Mouse (Mus musculus) embryonic facial prominence, embryonic 11.5 days (tissue): Measurements from ENCODE around the gene Gm47996. TPM values are rescaled to one million over a fixed set of nuclear protein-coding genes. Genes with fewer than 3 reads are reported as not detected.

Source experiments
- ATAC-seq: fragments of 200-750 bp; cut with Nextera tagmentation; replicated peaks from 2 replicates; pipeline ENCODE4 v1.8.0; 2017; ENCODE audit warnings: low read depth; ENCODE audit not compliant: insufficient number of reproducible peaks, low FRiP score, low TSS enrichment
- DNase-seq: peaks from one replicate; pipeline ENCODE4 v3.0.0-alpha.2; 2015; ENCODE audit warnings: low spot score
- H3K27ac ChIP-seq: fragments of 300-500 bp; sonication (generic); replicated peaks from 2 replicates; pipeline ENCODE4 v1.5.1; 2014; ENCODE audit warnings: mild to moderate bottlenecking, low read depth, low read length, control low read depth
- H3K27me3 ChIP-seq: fragments of 300-500 bp; sonication (generic); 2 replicates; pipeline ENCODE4 v1.6.1; 2014; ENCODE audit warnings: mild to moderate bottlenecking, low read length, moderate library complexity, mixed read lengths; ENCODE audit not compliant: control insufficient read depth, insufficient read depth
- H3K36me3 ChIP-seq: fragments of 300-500 bp; sonication (generic); replicated peaks from 2 replicates; pipeline ENCODE4 v1.6.1; 2014; ENCODE audit warnings: low read depth, mild to moderate bottlenecking, low read length, moderate library complexity, mixed read lengths; ENCODE audit not compliant: control insufficient read depth, insufficient read depth
- H3K4me1 ChIP-seq: fragments of 300-500 bp; sonication (generic); 2 replicates; pipeline ENCODE4 v1.6.1; 2014; ENCODE audit warnings: low read length, mixed read lengths; ENCODE audit not compliant: control insufficient read depth, insufficient read depth
- H3K4me2 ChIP-seq: fragments of 300-500 bp; sonication (generic); 2 replicates; pipeline ENCODE4 v1.6.1; 2014; ENCODE audit warnings: low read depth, mild to moderate bottlenecking, control low read depth, low read length, moderate library complexity
- H3K4me3 ChIP-seq: fragments of 300-500 bp; sonication (generic); 2 replicates; pipeline ENCODE4 v1.5.1; 2014; ENCODE audit warnings: low read depth, low read length, control low read depth
- H3K9ac ChIP-seq: fragments of 300-500 bp; sonication (generic); replicated peaks from 2 replicates; pipeline ENCODE4 v1.6.1; 2014; ENCODE audit warnings: mild to moderate bottlenecking, control low read depth, low read length
- H3K9me3 ChIP-seq: fragments of 300-500 bp; sonication (generic); replicated peaks from 2 replicates; pipeline ENCODE4 v1.6.1; 2016; ENCODE audit warnings: mild to moderate bottlenecking, low read length, inconsistent platforms, mixed read lengths; ENCODE audit not compliant: control insufficient read depth
- WGBS: fragments of 180-500 bp; shearing (Covaris S2); extraction: QIAGEN DNeasy Blood & Tissue Kit; methylation state at CpG from one replicate; pipeline ENCODE4 v1.1.7; 2014; 5-methylcytosine and 5-hydroxymethylcytosine counted together
- polyA plus RNA-seq: library from polyadenylated mRNA; unstranded; fragments of >200 nt; fragmentation: Nextera tagmentation; extraction: Ambion mirVana; gene quantifications from 2 replicates; pipeline ENCODE4 v1.2.1, GENCODE M21; 2014

The Gm47996 gene
- polyA plus RNA-seq, 1 experiment from 2014 or later = not detected

DNA sequence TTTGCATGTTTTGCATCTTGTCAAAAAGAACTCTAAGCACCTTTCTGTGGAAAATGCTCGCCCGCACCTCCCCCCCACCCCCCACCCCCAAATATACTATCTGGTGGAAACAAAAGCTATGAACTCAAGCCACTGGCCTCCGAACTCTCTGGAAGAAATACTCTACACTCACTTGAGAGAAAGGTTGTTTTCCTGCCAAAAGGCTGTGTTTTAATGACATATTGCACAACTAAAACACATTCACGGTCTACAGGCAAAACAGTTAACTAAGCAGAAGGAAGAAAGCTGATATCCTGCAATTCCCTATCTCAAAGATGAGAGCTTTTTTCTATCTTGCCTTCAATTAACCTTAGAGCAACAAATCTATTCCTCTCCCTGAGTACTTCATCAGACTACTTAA lies 33.4 kb downstream of the Gm47996 start:
- WGBS = 89% methylated on average over 4 of the region's 4 CpGs
- no peak overlapping the region for H3K4me3 ChIP-seq
- no peaks in the 10 kb centered on the region for H3K27me3 ChIP-seq
- DNase-seq (no peak), ATAC-seq (no peak)
- no peak overlapping the region for H3K4me2 ChIP-seq
- H3K9ac ChIP-seq = no peak overlapping the region
- H3K9me3 ChIP-seq = no peaks in the 10 kb centered on the region
- no peaks in the 10 kb centered on the region for H3K36me3 ChIP-seq
- H3K27ac ChIP-seq = no peak overlapping the region
- H3K4me1 ChIP-seq = no peaks in the 10 kb centered on the region

GRCm38 (mm10) chr1:151244013-151244412 lies 34.1 kb downstream of the Gm47996 start:
- no peak for DNase-seq
- no peaks in the 10 kb centered on the region for H3K4me1 ChIP-seq
- H3K27me3 ChIP-seq = no peaks in the 10 kb centered on the region
- no peak overlapping the region for H3K4me2 ChIP-seq
- H3K9me3 ChIP-seq = no peaks in the 10 kb centered on the region
- no peak overlapping the region for H3K9ac ChIP-seq
- H3K4me3 ChIP-seq = no peak overlapping the region
- 83% methylated on average over 5 of the region's 5 CpGs for WGBS
- no peaks in the 10 kb centered on the region for H3K36me3 ChIP-seq
- ATAC-seq = no peak
- no peak overlapping the region for H3K27ac ChIP-seq

DNA sequence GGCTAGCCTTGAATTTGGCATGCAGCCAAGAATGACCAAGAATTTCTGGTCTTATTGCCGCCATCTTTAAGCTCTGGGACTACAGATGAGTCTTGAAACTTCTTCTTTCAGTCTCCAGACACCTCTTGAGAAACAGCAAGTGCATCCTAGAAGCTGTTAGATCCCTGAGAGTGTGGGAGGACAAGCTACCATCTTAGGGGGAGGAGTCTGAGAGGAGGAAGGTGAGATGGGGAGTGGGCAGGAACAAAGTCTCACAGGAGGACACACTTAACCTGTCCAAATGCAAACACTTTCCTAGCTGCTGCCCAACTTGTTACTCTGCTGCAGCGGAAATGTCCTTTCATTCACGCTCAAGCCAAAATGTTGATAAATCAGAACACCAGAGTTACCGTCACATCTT lies 34.8 kb downstream of the Gm47996 start:
- H3K9me3 ChIP-seq = no peaks in the 10 kb centered on the region
- no peak overlapping the region for H3K4me3 ChIP-seq
- ATAC-seq (no peak), DNase-seq (no peak)
- H3K27me3 ChIP-seq = no peaks in the 10 kb centered on the region
- H3K4me2 ChIP-seq = no peak overlapping the region
- H3K27ac ChIP-seq = no peak overlapping the region
- no peak overlapping the region for H3K9ac ChIP-seq
- H3K36me3 ChIP-seq = no peaks in the 10 kb centered on the region
- H3K4me1 ChIP-seq = no peaks in the 10 kb centered on the region
- 97% methylated on average over 4 of the region's 4 CpGs for WGBS

GRCm38 (mm10) chr1:151245165-151245564 lies 35.2 kb downstream of the Gm47996 start:
- no peak overlapping the region for H3K4me3 ChIP-seq
- WGBS = 89% methylated on average over 10 of the region's 10 CpGs
- no peak overlapping the region for H3K4me2 ChIP-seq
- ATAC-seq = no peak
- H3K4me1 ChIP-seq = no peaks in the 10 kb centered on the region
- DNase-seq = no peak
- H3K36me3 ChIP-seq = no peaks in the 10 kb centered on the region
- H3K9ac ChIP-seq = no peak overlapping the region
- H3K27ac ChIP-seq = no peak overlapping the region
- H3K9me3 ChIP-seq = no peaks in the 10 kb centered on the region
- no peaks in the 10 kb centered on the region for H3K27me3 ChIP-seq

GRCm38 (mm10) chr1:151245846-151246245 lies 35.9 kb downstream of the Gm47996 start:
- no peaks in the 10 kb centered on the region for H3K36me3 ChIP-seq
- H3K9ac ChIP-seq = no peak overlapping the region
- DNase-seq = no peak
- ATAC-seq = no peak
- H3K27me3 ChIP-seq = no peaks in the 10 kb centered on the region
- no peak overlapping the region for H3K4me3 ChIP-seq
- H3K9me3 ChIP-seq = no peaks in the 10 kb centered on the region
- WGBS = 67% methylated on average over 2 of the region's 2 CpGs
- H3K27ac ChIP-seq = no peak overlapping the region
- no peak overlapping the region for H3K4me2 ChIP-seq
- no peaks in the 10 kb centered on the region for H3K4me1 ChIP-seq

GRCm38 (mm10) chr1:151250109-151250508 lies 40.2 kb downstream of the Gm47996 start:
- Histone ChIP-seq H3K36me3 (no peaks in the 10 kb centered on the region), H3K4me2 (no peak overlapping the region), H3K9ac (no peak overlapping the region), H3K27ac (no peak overlapping the region), H3K4me3 (no peak overlapping the region), H3K9me3 (no peaks in the 10 kb centered on the region), H3K4me1 (no peaks in the 10 kb centered on the region), H3K27me3 (no peaks in the 10 kb centered on the region)
- DNase-seq (no peak), ATAC-seq (no peak)
- 86% methylated on average over 3 of the region's 3 CpGs for WGBS

DNA sequence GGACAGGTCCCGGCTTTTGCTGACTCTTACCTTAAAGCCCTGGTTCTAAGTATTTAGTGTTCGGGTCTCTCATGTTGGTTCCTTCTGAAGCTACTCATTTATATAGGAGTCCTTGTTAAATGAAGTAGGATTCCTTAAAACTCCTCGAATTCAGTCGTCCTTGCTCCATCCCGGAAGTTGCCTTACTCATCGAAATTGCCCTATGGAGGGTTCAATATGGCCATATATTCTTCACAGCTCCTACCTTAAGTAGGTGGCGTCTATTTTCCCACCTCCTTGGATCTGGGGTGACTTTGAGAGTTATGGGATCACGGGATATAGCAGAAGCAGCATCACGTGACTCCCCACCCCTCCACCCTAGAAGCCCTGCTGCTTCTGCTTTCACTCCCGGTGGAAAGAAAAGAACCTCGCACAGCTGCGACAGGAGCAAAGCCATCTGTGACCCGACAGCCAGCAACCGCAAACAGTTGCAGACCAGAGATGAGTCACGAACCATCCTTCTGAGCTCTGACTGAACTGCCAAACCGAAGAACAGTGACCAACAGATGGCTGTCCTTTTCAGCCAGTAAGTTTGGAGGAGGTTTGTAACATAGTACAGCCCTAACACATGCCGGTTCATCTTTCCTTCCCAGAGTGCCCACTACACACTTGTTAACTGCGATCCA lies 40.7 kb downstream of the Gm47996 start:
- no peaks in the 10 kb centered on the region for H3K36me3 ChIP-seq
- no peak overlapping the region for H3K27ac ChIP-seq
- no peaks in the 10 kb centered on the region for H3K4me1 ChIP-seq
- H3K9me3 ChIP-seq = no peaks in the 10 kb centered on the region
- 64% methylated on average over 18 of the region's 18 CpGs for WGBS
- ATAC-seq (0 out of 2 replicates have a peak, but pooled peaks have one; percentile 41), DNase-seq (no peak)
- no peak overlapping the region for H3K9ac ChIP-seq
- H3K4me2 ChIP-seq = no peak overlapping the region
- H3K4me3 ChIP-seq = no peak overlapping the region
- no peaks in the 10 kb centered on the region for H3K27me3 ChIP-seq

DNA sequence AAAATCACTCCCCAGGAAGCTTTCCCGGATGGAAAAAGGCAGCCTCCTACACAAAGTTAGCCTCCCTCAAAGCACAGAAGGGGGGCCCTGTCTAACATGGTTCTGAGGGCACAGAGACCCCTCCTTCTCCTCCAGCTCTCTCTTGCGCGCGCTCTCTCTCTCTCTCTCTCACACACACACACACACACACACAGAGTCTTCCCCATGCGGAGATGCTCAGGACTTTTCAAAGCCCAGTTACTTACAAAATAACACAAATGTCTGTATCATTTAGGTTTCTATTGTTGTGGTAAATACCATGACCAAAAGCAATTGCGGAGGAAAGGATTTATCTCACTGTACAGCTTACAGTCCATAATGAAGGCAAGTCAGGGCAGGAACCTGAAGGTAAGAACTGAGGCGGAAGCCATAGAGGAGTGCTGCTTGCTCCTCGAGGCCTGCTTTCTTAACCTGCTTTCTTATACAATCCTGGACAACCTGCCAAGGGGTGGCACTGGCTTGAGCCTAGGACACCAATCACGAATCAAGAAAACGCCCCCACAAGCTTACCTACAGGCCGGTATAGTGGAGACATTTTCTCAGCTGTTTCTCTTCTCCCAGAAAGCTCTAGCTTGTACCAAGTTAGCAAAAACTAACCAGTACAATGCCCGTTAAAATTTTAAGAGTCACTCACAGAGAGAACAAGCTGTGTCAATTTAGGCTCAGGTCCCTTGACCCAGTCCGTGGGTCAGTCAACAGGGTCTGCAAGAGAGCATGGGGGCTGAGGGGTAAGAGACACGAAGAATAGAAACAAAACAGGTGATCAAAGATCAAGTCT lies 41.5 kb downstream of the Gm47996 start:
- Histone ChIP-seq H3K4me2 (no peak overlapping the region), H3K27ac (no peak overlapping the region)

More for the DNA sequence above, 41.5 kb downstream of the Gm47996 start:
- Histone ChIP-seq H3K27me3 (no peaks in the 10 kb centered on the region), H3K9me3 (no peaks in the 10 kb centered on the region), H3K4me1 (no peaks in the 10 kb centered on the region), H3K9ac (no peak overlapping the region), H3K4me3 (no peak overlapping the region), H3K36me3 (no peaks in the 10 kb centered on the region)
- DNase-seq (no peak), ATAC-seq (peak; percentile 23; the same call in 1 of the 2 replicates)
- WGBS = 77% methylated on average over 14 of the region's 14 CpGs
